Mouse (Mus musculus): ENCODE measurements at regions not wholly inside any gene's neighbourhood (a gene's known extent, or its start where the extent isn't known, plus 50 kb on each side); places are given as distances from the start of the nearest gene placed in this dataset.
"Not testable (repeated sequence)": the region's sequence is repeated elsewhere in the genome, so short reads cannot be mapped to it uniquely, and the experiment has no call there.

GRCm38 (mm10) chr1:184233741-184234255 lies 199.7 kb upstream of the 1700056E22Rik start:
- DNase-seq (ENCODE audit: low spot score): no peak

- no peak for DNase-seq (ENCODE audit: low spot score)
Observed at GRCm38 (mm10) chr1:184222326-184222725, 188.2 kb upstream of the 1700056E22Rik start.

- DNase-seq (ENCODE audit: low spot score): no peak
Observed at GRCm38 (mm10) chr1:184221792-184222191, 187.7 kb upstream of the 1700056E22Rik start.

- DNase-seq (ENCODE audit: low spot score): no peak
Observed at GRCm38 (mm10) chr1:184197272-184197671, 163.2 kb upstream of the 1700056E22Rik start.

GRCm38 (mm10) chr1:184191325-184191724 lies 157.2 kb upstream of the 1700056E22Rik start:
- DNase-seq (ENCODE audit: low spot score): no peak

- DNase-seq (ENCODE audit: low spot score): no peak
Observed at GRCm38 (mm10) chr1:184187582-184187981, 153.5 kb upstream of the 1700056E22Rik start.

GRCm38 (mm10) chr1:184182163-184182562 lies 148.1 kb upstream of the 1700056E22Rik start:
- no peak for DNase-seq (ENCODE audit: low spot score)

GRCm38 (mm10) chr1:184174416-184174815 lies 140.3 kb upstream of the 1700056E22Rik start:
- not testable (repeated sequence) for DNase-seq (ENCODE audit: low spot score)

- DNase-seq (ENCODE audit: low spot score): no peak
Observed at GRCm38 (mm10) chr1:184173739-184174138, 139.6 kb upstream of the 1700056E22Rik start.

GRCm38 (mm10) chr1:184172986-184173385 lies 138.9 kb upstream of the 1700056E22Rik start:
- no peak for DNase-seq (ENCODE audit: low spot score)

GRCm38 (mm10) chr1:184171601-184172000 lies 137.5 kb upstream of the 1700056E22Rik start:
- DNase-seq (ENCODE audit: low spot score): no peak

GRCm38 (mm10) chr1:184170926-184171325 lies 136.8 kb upstream of the 1700056E22Rik start:
- DNase-seq (ENCODE audit: low spot score): no peak

- no peak for DNase-seq (ENCODE audit: low spot score)
Observed at GRCm38 (mm10) chr1:184169967-184170366, 135.9 kb upstream of the 1700056E22Rik start.

- DNase-seq (ENCODE audit: low spot score): no peak
Observed at GRCm38 (mm10) chr1:184169034-184169783, 135.1 kb upstream of the 1700056E22Rik start.

GRCm38 (mm10) chr1:184166951-184167350 lies 132.8 kb upstream of the 1700056E22Rik start:
- DNase-seq (ENCODE audit: low spot score): no peak

- not testable (repeated sequence) for DNase-seq (ENCODE audit: low spot score)
Observed at GRCm38 (mm10) chr1:184162526-184162925, 128.4 kb upstream of the 1700056E22Rik start.

- DNase-seq (ENCODE audit: low spot score): no peak
Observed at GRCm38 (mm10) chr1:184147713-184148112, 113.6 kb upstream of the 1700056E22Rik start.

GRCm38 (mm10) chr1:184142974-184143373 lies 108.9 kb upstream of the 1700056E22Rik start:
- DNase-seq (ENCODE audit: low spot score): no peak

- no peak for DNase-seq (ENCODE audit: low spot score)
Observed at GRCm38 (mm10) chr1:184140486-184140885, 106.4 kb upstream of the 1700056E22Rik start.

- no peak for DNase-seq (ENCODE audit: low spot score)
Observed at GRCm38 (mm10) chr1:184140082-184140481, 106.0 kb upstream of the 1700056E22Rik start.

GRCm38 (mm10) chr1:184138661-184139060 lies 104.6 kb upstream of the 1700056E22Rik start:
- DNase-seq (ENCODE audit: low spot score): no peak

- DNase-seq (ENCODE audit: low spot score): no peak
Observed at GRCm38 (mm10) chr1:184130897-184131296, 96.8 kb upstream of the 1700056E22Rik start.

- no peak for DNase-seq (ENCODE audit: low spot score)
Observed at GRCm38 (mm10) chr1:184127321-184127720, 93.2 kb upstream of the 1700056E22Rik start.

- no peak for DNase-seq (ENCODE audit: low spot score)
Observed at GRCm38 (mm10) chr1:184126909-184127308, 92.8 kb upstream of the 1700056E22Rik start.

All from retina, embryonic 14.5 days (tissue).